Mouse (Mus musculus) monocyte, adult 5-6 weeks (primary cell): ENCODE data around the gene Trip11. TPM values are rescaled to one million over a fixed set of nuclear protein-coding genes. Genes with fewer than 3 reads are reported as not detected.

Experiments used
- ATAC-seq: fragments of 153-309, 156-312 bp; replicated peaks from 2 replicates; pipeline ENCODE4 v1.8.0; 2017; ENCODE audit warnings: mild to moderate bottlenecking; ENCODE audit not compliant: low TSS enrichment, insufficient number of reproducible peaks, severe bottlenecking, poor library complexity, low FRiP score
- total RNA-seq: library from RNA; stranded (forward); fragments of 200-1000, 200-491, 200-594 nt; gene quantifications from 3 replicates; pipeline ENCODE4 v1.2.3, GENCODE M21; 2017

Trip11 gene
- total RNA-seq, 1 experiment from 2014 or later = 74.4 TPM

DNA sequence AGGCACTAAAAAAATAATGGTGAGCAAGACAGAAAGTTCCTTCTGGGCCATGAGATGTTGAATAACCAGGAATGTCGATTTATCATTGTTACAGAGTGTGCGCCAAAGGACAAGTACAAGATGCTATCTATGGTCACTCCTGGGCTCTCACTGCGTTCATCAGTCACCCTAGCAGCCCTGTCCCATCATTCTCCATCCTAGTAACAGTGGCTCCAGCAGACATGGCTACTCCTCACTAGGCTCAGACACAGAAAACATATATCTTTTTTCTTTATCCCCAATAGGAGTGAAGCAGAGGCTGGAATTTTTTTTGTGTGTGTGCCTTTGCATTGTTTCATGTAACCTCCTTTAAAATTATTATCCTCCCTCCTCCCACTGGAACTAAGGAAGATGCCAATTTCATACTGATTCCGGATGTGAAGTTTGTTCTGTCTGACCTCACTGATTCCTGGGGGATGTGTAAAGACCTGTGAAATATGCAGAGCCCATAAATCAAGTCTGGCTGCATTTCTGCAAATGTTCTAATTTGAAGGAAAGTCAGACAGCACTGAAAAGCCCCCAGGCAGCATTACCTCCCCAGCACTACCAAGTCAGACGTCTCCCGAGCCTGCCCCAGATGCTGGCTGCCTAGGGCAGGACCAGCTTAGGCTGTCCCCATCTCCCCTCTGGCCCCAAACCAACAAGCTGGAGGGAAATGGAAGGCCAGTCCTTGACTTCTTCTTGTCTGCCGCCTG is 114.7 kb downstream of the Trip11 start:
- no peak for ATAC-seq

DNA sequence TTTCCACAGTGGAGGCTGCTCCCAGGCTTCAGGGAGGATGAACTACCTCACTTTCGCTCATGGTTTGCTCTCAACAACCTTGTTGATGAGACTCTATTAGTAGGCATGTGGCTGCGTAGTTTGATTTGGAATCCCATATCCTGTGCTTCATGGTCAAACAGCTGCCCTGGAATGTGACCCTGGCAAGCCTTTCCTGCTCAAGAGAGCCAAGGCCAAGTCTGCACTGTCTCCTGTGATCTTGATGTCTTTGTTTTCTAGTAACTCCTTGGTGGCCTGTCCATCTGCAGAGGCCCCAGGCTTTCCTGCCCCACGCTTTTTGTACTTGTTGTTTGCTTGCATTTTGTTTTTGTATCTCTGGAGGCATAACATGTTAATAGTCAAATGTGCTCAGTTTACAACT is 118.6 kb downstream of the Trip11 start:
- ATAC-seq = no peak

DNA sequence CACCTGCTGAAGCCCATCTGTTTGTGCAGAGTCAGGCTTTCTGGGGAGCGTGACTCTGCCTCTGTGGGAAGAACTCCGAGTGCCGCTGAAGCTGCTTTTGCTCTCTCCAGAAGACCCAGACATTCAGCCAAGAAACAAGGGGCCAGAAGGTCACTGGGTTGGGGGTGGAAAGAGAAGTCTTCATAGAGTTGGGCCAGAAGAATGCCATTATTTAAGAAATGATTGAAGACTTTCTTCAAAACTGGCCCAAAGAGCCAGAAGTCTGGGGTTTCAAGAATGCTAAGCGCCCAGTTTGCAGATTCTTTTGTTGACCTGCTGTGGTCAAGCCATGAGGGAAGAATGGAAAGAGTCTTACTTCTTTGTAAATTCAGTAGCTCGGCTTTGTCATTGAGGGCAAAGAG is 119.8 kb downstream of the Trip11 start:
- no peak for ATAC-seq

GRCm38 (mm10) chr12:101792684-101793083 is 120.4 kb downstream of the Trip11 start:
- no peak for ATAC-seq

- no peak for ATAC-seq
These were observed 123.3 kb downstream of the Trip11 start for GRCm38 (mm10) chr12:101789767-101790166.

DNA sequence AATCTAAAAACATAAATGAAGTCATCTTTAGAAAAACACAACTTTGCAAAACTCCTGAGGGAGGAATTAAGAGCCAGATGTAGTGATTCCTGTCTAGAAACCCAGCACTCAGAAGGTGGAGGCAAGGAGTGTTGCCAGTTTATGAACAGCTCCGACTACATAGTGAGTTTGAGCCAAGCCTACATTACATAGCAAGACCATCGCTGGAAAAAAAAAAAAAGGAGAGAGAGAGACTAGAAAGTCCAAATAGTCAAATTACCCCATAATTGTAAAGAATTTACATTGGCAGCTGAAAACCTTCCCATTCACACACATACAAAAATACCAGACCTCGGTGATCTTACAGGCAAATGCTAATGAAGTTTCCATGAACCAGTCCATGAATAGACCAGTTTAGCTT is 123.8 kb downstream of the Trip11 start:
- no peak for ATAC-seq

Other genes starting within 250 kb of the Trip11 start
- gene Tc2n, start 194.7 kb downstream of the Trip11 start, total RNA-seq = not detected in 3 replicates
- not detected in 3 replicates for gene Fbln5, start 94.2 kb downstream of the Trip11 start, total RNA-seq
- gene Atxn3, start 45.0 kb upstream of the Trip11 start, total RNA-seq = 48.3 to 49.7 TPM (median 49.6 TPM) in 3 replicates
- gene Cpsf2, start 62.7 kb upstream of the Trip11 start, total RNA-seq = 38.9 to 40.6 TPM (median 39.6 TPM) in 3 replicates
- gene Slc24a4, start 215.5 kb upstream of the Trip11 start, total RNA-seq = not detected in 3 replicates